Mouse (Mus musculus) CH12F3 (cell line): Measurements from ENCODE around the gene Prlhr.

Experiments used
- in situ Hi-C: fragments of 300-500 bp; cut with MboI; formaldehyde crosslinking; loops from 2 replicates; pipeline ENCODE4 v1.14.3; 2020; ENCODE audit warnings: low sequenced_read_pairs

The Prlhr gene

DNA sequence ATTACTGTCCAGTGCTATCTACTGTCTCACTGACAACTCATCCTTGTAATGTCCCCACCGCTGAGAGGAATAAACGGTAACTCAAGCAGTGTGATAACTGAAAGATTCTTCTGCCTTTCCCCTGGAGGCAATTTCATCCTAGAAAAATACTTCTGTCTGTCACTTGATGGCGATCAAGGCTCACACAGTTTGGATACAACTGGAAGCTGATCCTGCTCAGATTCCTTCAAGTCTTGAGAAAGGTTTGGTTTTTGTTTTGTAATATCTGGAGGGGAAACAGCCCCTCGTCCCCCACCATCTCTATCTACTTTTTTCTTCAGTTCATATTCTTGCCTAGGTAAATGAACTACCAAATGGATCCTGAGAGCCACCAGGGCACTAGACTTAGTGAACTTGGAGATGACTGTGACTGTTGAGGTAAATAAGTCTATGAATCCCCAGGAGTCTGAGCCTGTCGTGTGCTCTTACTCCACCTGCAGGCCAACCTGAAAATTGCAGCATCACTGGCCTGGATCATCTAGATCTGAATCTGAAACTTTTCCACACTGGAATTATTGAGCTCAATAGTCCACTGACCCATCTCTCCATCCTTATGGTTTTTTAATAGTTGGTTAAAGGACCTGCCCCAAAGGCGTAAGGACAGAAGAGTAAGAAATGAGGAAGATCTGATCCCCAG lies 30.4 kb downstream of the Prlhr start:
- in situ Hi-C loops, result no loop called here

GRCm38 (mm10) chr19:60432347-60433129 lies 35.6 kb downstream of the Prlhr start:
- in situ Hi-C loops, result no loop called here

- in situ Hi-C loops, result no loop called here
Observed at GRCm38 (mm10) chr19:60417611-60418010, 50.5 kb downstream of the Prlhr start.
